Mouse (Mus musculus) midbrain, postnatal 0 days (tissue): ENCODE results near the gene Vstm5. TPM values are rescaled to one million over a fixed set of nuclear protein-coding genes. Genes with fewer than 3 reads are reported as not detected.

Experiments
- ATAC-seq: fragments of 200-750 bp; cut with Nextera tagmentation; 2 replicates; pipeline ENCODE4 v1.8.0; 2017; ENCODE audit warnings: moderate number of reproducible peaks, mild to moderate bottlenecking, moderate TSS enrichment, moderate library complexity; ENCODE audit not compliant: low FRiP score
- DNase-seq: peaks from one replicate; pipeline ENCODE4 v3.0.0-alpha.2; 2015; ENCODE audit warnings: low spot score
- H3K27ac ChIP-seq: fragments of 300-500 bp; sonication (generic); 2 replicates; pipeline ENCODE4 v1.5.1; 2014; ENCODE audit warnings: low read depth, mild to moderate bottlenecking, low read length, mixed read lengths
- H3K27me3 ChIP-seq: fragments of 300-500 bp; sonication (generic); 2 replicates; pipeline ENCODE4 v1.6.1; 2014; ENCODE audit warnings: low read length, control low read depth, mixed read lengths; ENCODE audit not compliant: insufficient read depth
- H3K36me3 ChIP-seq: fragments of 300-500 bp; sonication (generic); 2 replicates; pipeline ENCODE4 v1.6.1; 2014; ENCODE audit warnings: low read length, control low read depth, mixed read lengths; ENCODE audit not compliant: insufficient read depth
- H3K4me1 ChIP-seq: fragments of 300-500 bp; sonication (generic); 2 replicates; pipeline ENCODE4 v1.6.1; 2014; ENCODE audit warnings: mild to moderate bottlenecking, control low read depth, antibody characterized with exemption, low read length, mixed read lengths; ENCODE audit not compliant: insufficient read depth
- H3K4me2 ChIP-seq: fragments of 300-500 bp; sonication (generic); 2 replicates; pipeline ENCODE4 v1.6.1; 2014; ENCODE audit warnings: low read depth, mild to moderate bottlenecking, low read length, mixed read lengths; ENCODE audit not compliant: poor library complexity, severe bottlenecking
- H3K4me3 ChIP-seq: fragments of 300-500 bp; sonication (generic); 2 replicates; pipeline ENCODE4 v1.5.1; 2014; ENCODE audit warnings: low read depth, mild to moderate bottlenecking, low read length, moderate library complexity
- H3K9ac ChIP-seq: fragments of 300-500 bp; sonication (generic); replicated peaks from 2 replicates; pipeline ENCODE4 v1.6.1; 2014; ENCODE audit warnings: mild to moderate bottlenecking, low read length, moderate library complexity, mixed read lengths; ENCODE audit not compliant: poor library complexity, severe bottlenecking
- H3K9me3 ChIP-seq: fragments of 300-500 bp; sonication (generic); 2 replicates; pipeline ENCODE4 v1.6.1; 2016; ENCODE audit warnings: low read length, control low read depth
- CTCF ChIP-seq: IDR thresholded peaks from 2 replicates; pipeline ENCODE4 v1.5.1; 2016; ENCODE audit warnings: antibody characterized with exemption, mild to moderate bottlenecking
- WGBS: fragments of 180-500 bp; shearing (Covaris S2); extraction: QIAGEN DNeasy Blood & Tissue Kit; methylation state at CpG from one replicate; pipeline ENCODE4 v1.1.7; 2014; 5-methylcytosine and 5-hydroxymethylcytosine counted together
- polyA plus RNA-seq: library from polyadenylated mRNA; unstranded; fragments of >200 nt; fragmentation: Nextera tagmentation; extraction: Ambion mirVana; gene quantifications from 2 replicates; pipeline ENCODE4 v1.2.1, GENCODE M21; 2015
- total RNA-seq: library from RNA; depleted of rRNA; stranded (reverse); fragments of >200 nt; gene quantifications from 2 replicates; pipeline ENCODE4 v1.2.3, GENCODE M21; 2014

Vstm5 gene
- total and polyA plus RNA-seq, 2 experiments from 2014 or later = 30.6 to 43.4 TPM

DNA sequence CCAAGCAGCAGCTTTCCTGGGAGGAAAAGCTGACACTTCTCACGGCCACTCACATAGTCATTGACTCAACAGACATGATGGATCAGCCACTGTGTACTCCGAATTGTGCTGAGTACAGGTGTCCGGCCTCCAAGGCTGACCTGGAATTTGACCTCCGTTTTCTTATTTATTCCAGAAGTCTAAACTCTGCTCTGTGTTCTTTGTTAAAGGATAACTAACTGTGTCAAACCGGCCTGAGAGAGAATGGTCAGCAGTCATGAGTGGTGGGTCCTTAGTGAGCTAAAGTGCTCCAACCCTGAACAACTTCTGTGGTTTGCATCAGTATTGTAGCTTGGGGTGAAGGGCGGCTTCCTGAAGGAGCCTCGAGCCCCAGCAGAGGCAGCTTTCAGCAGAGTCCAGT, 13.4 kb downstream of the Vstm5 start:
- no peaks in the 10 kb centered on the region; the same call in 1 of the 2 replicates for H3K9me3 ChIP-seq
- no peaks in the 10 kb centered on the region for H3K36me3 ChIP-seq
- TF ChIP-seq CTCF = no peak
- no peaks in the 10 kb centered on the region for H3K4me1 ChIP-seq
- WGBS = 79% methylated on average over 7 of the region's 7 CpGs
- no peaks in the 10 kb centered on the region for H3K27me3 ChIP-seq
- H3K4me3 ChIP-seq = no peak overlapping the region
- no peak for ATAC-seq
- no peak for DNase-seq
- H3K4me2 ChIP-seq = no peak overlapping the region
- H3K9ac ChIP-seq = no peak overlapping the region
- H3K27ac ChIP-seq = no peak overlapping the region

DNA sequence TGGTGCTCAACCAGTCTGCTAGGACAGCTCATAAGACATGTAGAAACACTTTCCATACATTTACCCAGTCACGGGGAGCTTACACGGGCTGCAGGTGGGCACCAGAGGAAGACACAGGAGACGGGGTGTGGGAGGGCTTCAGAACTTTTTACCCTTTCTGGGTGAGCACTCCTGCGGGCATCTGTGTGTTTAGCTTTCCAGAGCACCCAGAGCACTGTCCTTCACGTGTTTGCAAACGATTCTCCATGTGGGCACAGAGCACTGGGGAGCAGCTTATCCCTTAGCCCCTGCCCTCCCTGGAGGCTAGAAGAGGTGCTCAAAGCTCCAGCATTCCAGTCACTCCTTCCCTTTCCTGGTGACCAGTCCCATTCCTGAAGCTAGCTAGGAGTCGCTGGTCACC, 15.7 kb downstream of the Vstm5 start:
- no peak for DNase-seq
- ATAC-seq = no peak
- Histone ChIP-seq H3K4me2 (no peak overlapping the region), H3K36me3 (peaks cover 8% of the 10 kb centered on the region), H3K27me3 (no peaks in the 10 kb centered on the region), H3K9ac (no peak overlapping the region), H3K4me3 (no peak overlapping the region), H3K4me1 (no peaks in the 10 kb centered on the region), H3K27ac (no peak overlapping the region), H3K9me3 (no peaks in the 10 kb centered on the region)
- TF ChIP-seq CTCF = no peak
- 84% methylated on average over 7 of the region's 7 CpGs for WGBS

DNA sequence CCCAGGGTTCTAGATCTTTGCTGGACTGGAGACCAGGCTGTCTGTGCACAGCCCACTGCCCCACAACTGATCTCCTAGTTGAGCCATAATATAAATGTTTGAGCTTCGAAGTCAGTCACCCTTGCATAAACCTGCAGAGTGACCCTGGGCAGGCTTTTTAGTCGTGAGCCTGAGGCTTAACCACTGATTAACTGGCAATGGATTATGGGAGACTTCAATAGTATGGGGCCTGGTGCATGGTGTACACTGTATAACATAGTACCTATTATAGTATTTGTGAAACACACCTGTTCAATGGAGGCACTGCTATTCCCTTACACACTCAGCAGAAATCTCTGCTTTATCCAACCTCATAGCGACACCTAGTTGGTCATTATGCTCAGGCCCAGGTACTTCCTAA, 17.4 kb downstream of the Vstm5 start:
- no peaks in the 10 kb centered on the region for H3K4me1 ChIP-seq
- no peak overlapping the region for H3K9ac ChIP-seq
- peaks cover 15% of the 10 kb centered on the region for H3K36me3 ChIP-seq
- no peak for DNase-seq
- H3K4me2 ChIP-seq = no peak overlapping the region
- no peak overlapping the region for H3K27ac ChIP-seq
- H3K4me3 ChIP-seq = no peak overlapping the region
- TF ChIP-seq CTCF = no peak
- 0 out of 2 replicates have a peak, but pooled peaks have one; percentile 38 for ATAC-seq
- WGBS = 73% methylated on average over 3 of the region's 3 CpGs
- no peaks in the 10 kb centered on the region for H3K9me3 ChIP-seq
- H3K27me3 ChIP-seq = no peaks in the 10 kb centered on the region

DNA sequence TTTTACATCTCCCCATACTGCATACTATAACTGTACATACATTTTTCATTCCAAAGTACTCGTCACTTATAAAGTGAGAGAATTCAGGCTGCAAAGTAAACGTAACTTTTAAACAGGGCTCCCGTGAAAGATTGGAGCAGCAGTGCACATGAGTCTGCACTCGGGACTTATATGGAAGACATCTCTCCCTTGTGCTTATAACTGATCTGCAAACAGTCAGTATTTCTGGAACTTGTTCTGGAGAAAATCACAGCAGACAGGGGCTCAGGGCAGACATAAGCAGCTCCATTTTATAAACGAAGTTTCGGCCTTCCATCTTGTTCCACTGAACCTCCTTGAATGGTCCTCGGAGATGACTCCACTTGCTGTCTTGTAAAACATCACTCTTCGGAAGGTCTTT, 23.1 kb downstream of the Vstm5 start:
- no peak overlapping the region for H3K9ac ChIP-seq

DNA sequence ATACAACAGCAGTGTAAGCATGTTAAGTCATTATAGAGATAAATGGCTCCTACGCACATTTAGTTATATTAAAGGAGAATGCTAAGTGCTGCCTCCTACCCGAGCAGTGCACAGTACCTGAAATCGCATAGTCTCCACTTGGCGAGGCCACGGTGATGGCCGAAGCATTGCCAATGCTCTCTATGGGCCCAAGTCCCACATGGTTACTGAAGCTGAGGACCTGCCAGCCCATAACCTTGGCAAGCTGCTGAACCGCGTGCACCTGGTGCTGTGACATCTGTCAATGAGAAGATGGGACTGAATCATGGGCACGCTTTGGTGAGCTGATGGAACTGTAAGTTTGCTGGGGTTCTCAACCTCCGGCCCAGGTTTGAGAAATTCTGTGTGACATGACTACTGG, 24.6 kb downstream of the Vstm5 start:
- Histone ChIP-seq H3K4me1 (no peaks in the 10 kb centered on the region), H3K4me2 (no peak overlapping the region), H3K27me3 (no peaks in the 10 kb centered on the region), H3K4me3 (no peak overlapping the region), H3K9me3 (no peaks in the 10 kb centered on the region), H3K9ac (no peak overlapping the region), H3K36me3 (peaks cover 72% of the 10 kb centered on the region), H3K27ac (no peak overlapping the region)
- no peak for ATAC-seq
- no peak for TF ChIP-seq CTCF
- no peak for DNase-seq
- 96% methylated on average over 10 of the region's 10 CpGs for WGBS

More for the DNA sequence above, 23.1 kb downstream of the Vstm5 start:
- Histone ChIP-seq H3K4me1 (no peaks in the 10 kb centered on the region), H3K4me3 (no peak overlapping the region), H3K27ac (no peak overlapping the region), H3K9me3 (no peaks in the 10 kb centered on the region), H3K36me3 (peaks cover 65% of the 10 kb centered on the region), H3K4me2 (no peak overlapping the region), H3K27me3 (no peaks in the 10 kb centered on the region)
- WGBS = 95% methylated on average over 8 of the region's 8 CpGs
- DNase-seq = no peak
- no peak for ATAC-seq
- no peak for TF ChIP-seq CTCF

DNA sequence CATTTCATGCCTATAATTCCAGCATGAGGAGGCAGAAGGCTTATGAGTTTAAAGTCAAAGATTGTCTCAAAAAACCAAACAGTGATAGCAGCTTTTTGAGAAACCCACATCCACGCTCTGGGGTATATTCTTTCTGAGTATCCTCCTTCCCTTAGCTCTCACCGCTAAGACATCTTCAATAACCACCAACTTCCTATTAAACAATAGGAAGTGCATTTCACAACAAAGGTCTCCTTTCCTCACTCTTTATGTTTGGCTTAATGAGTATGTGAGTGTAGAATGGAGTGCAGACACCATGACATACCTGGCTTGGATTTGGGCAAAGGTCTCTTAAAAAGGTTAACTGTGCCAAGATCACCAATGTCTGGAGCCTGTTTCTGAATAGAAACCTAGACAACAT, 35.1 kb downstream of the Vstm5 start:
- ATAC-seq = no peak
- no peak for TF ChIP-seq CTCF
- H3K27me3 ChIP-seq = no peaks in the 10 kb centered on the region
- peaks cover 67% of the 10 kb centered on the region for H3K36me3 ChIP-seq
- H3K9me3 ChIP-seq = no peaks in the 10 kb centered on the region
- no peak overlapping the region for H3K4me2 ChIP-seq
- no peak overlapping the region for H3K9ac ChIP-seq
- 91% methylated on average over 2 of the region's 2 CpGs for WGBS
- no peak overlapping the region for H3K4me3 ChIP-seq
- H3K27ac ChIP-seq = no peak overlapping the region
- no peak for DNase-seq
- H3K4me1 ChIP-seq = 0 out of 2 replicates have a peak, but pooled peaks cover 4% of the 10 kb centered on the region
